ENCODE assay signal across 13 mouse cellular contexts in the genomic region with DNA sequence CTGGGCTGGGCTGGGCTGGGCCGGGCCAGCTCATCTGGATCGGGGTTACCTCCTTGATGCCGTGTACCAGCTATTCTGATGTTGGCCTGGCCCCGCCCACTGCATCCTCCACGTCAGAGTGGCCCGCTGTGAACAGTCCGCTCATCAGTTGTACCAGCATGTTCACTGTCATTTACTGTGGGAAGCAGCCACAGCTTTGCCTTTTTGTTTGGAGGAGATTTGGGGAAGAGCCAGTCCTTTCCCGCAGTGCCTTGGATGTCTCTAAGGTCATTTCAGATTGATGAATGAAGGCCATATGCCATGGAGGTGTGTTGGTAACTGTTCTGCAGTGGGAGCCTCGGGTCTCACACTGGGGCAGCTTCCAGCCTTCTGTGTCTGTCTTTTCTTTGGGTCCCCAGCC. TPM values are rescaled to one million over a fixed set of nuclear protein-coding genes. Genes with fewer than 3 reads are reported as not detected.
"Had no signal": no experiment of that assay in that cellular context is flagged by ENCODE, and none has a peak within 500 bp of the region (broad histone marks: within the 10 kb centered on the region; RNA-seq: fewer than 3 reads in every experiment).

No protein-coding gene starts in this region.

- H3K27ac ChIP-seq: kidney, postnatal 0 days; layer of hippocampus, adult 2 months; limb, embryonic 13.5 days; liver, embryonic 14.5 days; macrophage; midbrain, embryonic 12.5 days had no signal

- H3K4me3 ChIP-seq: layer of hippocampus, adult 2 months; limb, embryonic 13.5 days; megakaryocyte, embryonic 14.5 days; midbrain, embryonic 12.5 days had no signal

- H3K9me3 ChIP-seq: limb, embryonic 13.5 days; megakaryocyte, embryonic 14.5 days; midbrain, embryonic 12.5 days had no signal

- H3K27me3 ChIP-seq: limb, embryonic 13.5 days; midbrain, embryonic 12.5 days had no signal

- DNase-seq: kidney, postnatal 4 days; left cerebral cortex, postnatal 4 days; lung, adult 18-20 months; right cerebral cortex, postnatal 14 days; thymus, postnatal 36 days had no signal

- H3K9ac ChIP-seq: limb, embryonic 13.5 days; liver, embryonic 14.5 days; midbrain, embryonic 12.5 days had no signal

- H3K4me2 ChIP-seq: limb, embryonic 13.5 days; midbrain, embryonic 12.5 days had no signal

- H3K4me1 ChIP-seq: megakaryocyte, embryonic 14.5 days had no signal

RNA-seq across cellular contexts. Expression of gene Sox8, which starts 42.1 kb away (rescaled TPM):
- polyA plus RNA-seq: liver, adult 2 months; macrophage had no signal
